26 mouse cellular contexts compared by ENCODE assay signal in genomic region chr11:17166627-17167026, GRCm38 (mm10). TPM values are rescaled to one million over a fixed set of nuclear protein-coding genes. Genes with fewer than 3 reads are reported as not detected.
DNase-seq lines count a peak whose midpoint lies in the region; ATAC-seq and TF ChIP-seq lines count a peak whose summit lies in the region.
"Had no signal": no experiment of that assay in that cellular context is flagged by ENCODE, and none has a peak within 500 bp of the region (broad histone marks: within the 10 kb centered on the region; RNA-seq: fewer than 3 reads in every experiment).

No protein-coding gene starts in this region.

- H3K4me1 ChIP-seq in bone marrow macrophage, adult 2 months (ENCODE audit: control insufficient read depth, insufficient read depth, low read length): peaks cover 51% of the 10 kb centered on the region
- H3K4me1 ChIP-seq in spleen, adult 2 months (ENCODE audit: control insufficient read depth, insufficient read depth, insufficient read length): peaks cover 34% of the 10 kb centered on the region
- H3K4me1 ChIP-seq in cerebellum, adult 2 months (ENCODE audit: control insufficient read depth, insufficient read depth, low read length): peaks cover 13% of the 10 kb centered on the region

- H3K27ac ChIP-seq in bone marrow macrophage, adult 2 months (ENCODE audit: insufficient read depth, low read depth, low read length): 0 out of 2 replicates have a peak overlapping the region, but pooled peaks have one; percentile 4
- peak overlapping the region; percentile 62 for H3K27ac ChIP-seq in spleen, adult 2 months (ENCODE audit: insufficient read depth, low read length)
- H3K27ac ChIP-seq in cerebellum, adult 2 months (ENCODE audit: insufficient read depth, low read length): no peak overlapping the region
- H3K27ac ChIP-seq: embryonic facial prominence, embryonic 13.5 days; forebrain, embryonic 13.5 days; hindbrain, embryonic 15.5 days; limb, embryonic 13.5 days; lung, embryonic 15.5 days; midbrain, embryonic 13.5 days had no signal

- ATAC-seq in megakaryocyte, adult 5-6 weeks (ENCODE audit: poor library complexity, severe bottlenecking): peak; percentile 81
- ATAC-seq: activated CD4-positive, CD25-positive, alpha-beta regulatory T cell, adult 4 months; forebrain, embryonic 13.5 days; inflammation-experienced regulatory T-cells, adult 6 months; midbrain, embryonic 13.5 days had no signal

- no peak for TF ChIP-seq POLR2A in bone marrow macrophage, adult 2 months (IDR thresholded peaks at IDR 0.05; ENCODE audit: borderline replicate concordance, low read depth, low read length)
- no peak for TF ChIP-seq POLR2A in spleen, adult 2 months (IDR thresholded peaks at IDR 0.05; ENCODE audit: low read depth, low read length)
- no peak for TF ChIP-seq POLR2A in cerebellum, adult 2 months (IDR thresholded peaks at IDR 0.05; ENCODE audit: borderline replicate concordance, insufficient read depth, low read length)

- TF ChIP-seq CTCF in bone marrow macrophage, adult 2 months (IDR thresholded peaks at IDR 0.05; ENCODE audit: low read depth, low read length): no peak
- TF ChIP-seq CTCF in spleen, adult 2 months (IDR thresholded peaks at IDR 0.05; ENCODE audit: extremely low read depth, insufficient read depth, insufficient read length, insufficient replicate concordance): no peak
- TF ChIP-seq CTCF in cerebellum, adult 2 months (IDR thresholded peaks at IDR 0.05; ENCODE audit: borderline replicate concordance, insufficient read depth, low read depth, low read length): no peak

- H3K4me3 ChIP-seq in bone marrow macrophage, adult 2 months (ENCODE audit: insufficient read depth, low read length): no peak overlapping the region
- no peak overlapping the region for H3K4me3 ChIP-seq in spleen, adult 2 months (ENCODE audit: extremely low read depth, insufficient read depth, insufficient read length)
- no peak overlapping the region for H3K4me3 ChIP-seq in cerebellum, adult 2 months (replicated peaks; ENCODE audit: insufficient read depth, low read depth, low read length)
- H3K4me3 ChIP-seq: embryonic facial prominence, embryonic 13.5 days; erythroblast, embryonic 14.5 days; forebrain, embryonic 13.5 days; hindbrain, embryonic 15.5 days; limb, embryonic 13.5 days; lung, embryonic 15.5 days; midbrain, embryonic 13.5 days had no signal

- H3K36me3 ChIP-seq in spleen, adult 2 months (ENCODE audit: control insufficient read depth, insufficient read depth, low read length): no peaks in the 10 kb centered on the region
- H3K36me3 ChIP-seq: embryonic facial prominence, embryonic 13.5 days; hindbrain, embryonic 15.5 days; limb, embryonic 13.5 days; lung, embryonic 15.5 days; midbrain, embryonic 13.5 days had no signal

- peak; percentile 85 for DNase-seq in A20 (ENCODE audit: low read depth, low spot score)
- peak; percentile 35 to 47 for DNase-seq in spleen, adult 2 months (ENCODE audit: low read depth in 1 of 2, low spot score in 2 of 2)
- no peak for DNase-seq in right cerebral cortex, adult 2 months (ENCODE audit: low spot score in 2 of 2)
- no peak for DNase-seq in cerebellum, adult 2 months
- no peak for DNase-seq in kidney, postnatal 36 days
- DNase-seq: adrenal gland, adult 2 months; cerebellum, adult 9-10 months; gastrocnemius, postnatal 14 days; heart, adult 18-20 months; heart, postnatal 36 days; kidney, adult 11 months; kidney, postnatal 14 days; retina, postnatal 1 day; thymus, adult 18-20 months; thymus, postnatal 4 days had no signal

- 47% methylated on average over 7 of the region's 7 CpGs for WGBS in spleen, adult 2 months
- WGBS in cerebellum, adult 2 months: 57% methylated on average over 7 of the region's 7 CpGs

- no peaks in the 10 kb centered on the region for H3K27me3 ChIP-seq in spleen, adult 2 months (ENCODE audit: control insufficient read depth, insufficient read depth, low read length)
- no peaks in the 10 kb centered on the region for H3K27me3 ChIP-seq in cerebellum, adult 2 months (ENCODE audit: control insufficient read depth, insufficient read depth, low read length)
- H3K27me3 ChIP-seq: embryonic facial prominence, embryonic 13.5 days; forebrain, embryonic 13.5 days; hindbrain, embryonic 15.5 days; limb, embryonic 13.5 days; lung, embryonic 15.5 days; midbrain, embryonic 13.5 days had no signal

RNA-seq across cellular contexts. Expression of gene Ppp3r1, which starts 7.6 kb away (rescaled TPM):
- 69.7 and 76.6 TPM in 2 replicates for polyA plus RNA-seq in bone marrow macrophage, adult 2 months (2012; ENCODE audit: insufficient read depth, insufficient read length, missing spikeins)
- total RNA-seq in megakaryocyte, adult 5-6 weeks (2015): 66.9 and 72.9 TPM in 2 replicates
- total RNA-seq in megakaryocyte, adult 5-6 weeks (2017): 79.8 and 91.7 TPM in 2 replicates
- 25.6 and 29.7 TPM in 2 replicates for polyA plus RNA-seq in spleen, adult 2 months (2012; rRNA removed)
- polyA plus RNA-seq in cerebellum, adult 2 months (2012; rRNA removed): 236 and 240 TPM in 2 replicates

RNA-seq across cellular contexts. Expression of gene Wdr92, which starts 15.3 kb away (rescaled TPM):
- polyA plus RNA-seq in bone marrow macrophage, adult 2 months (2012; ENCODE audit: insufficient read depth, insufficient read length, missing spikeins): 9.5 and 9.6 TPM in 2 replicates
- total RNA-seq in megakaryocyte, adult 5-6 weeks (2015): 9.2 and 13.9 TPM in 2 replicates
- 13.6 and 16.4 TPM in 2 replicates for total RNA-seq in megakaryocyte, adult 5-6 weeks (2017)
- 3.5 and 4.5 TPM in 2 replicates for polyA plus RNA-seq in spleen, adult 2 months (2012; rRNA removed)
- 8.5 and 9.8 TPM in 2 replicates for polyA plus RNA-seq in cerebellum, adult 2 months (2012; rRNA removed)
- polyA plus RNA-seq: erythroblast, embryonic 14.5 days had no signal

RNA-seq across cellular contexts. Expression of gene Pno1, which starts 44.7 kb away (rescaled TPM):
- 24.0 and 24.5 TPM in 2 replicates for polyA plus RNA-seq in bone marrow macrophage, adult 2 months (2012; ENCODE audit: insufficient read depth, insufficient read length, missing spikeins)
- total RNA-seq in megakaryocyte, adult 5-6 weeks (2015): 27.7 and 32.5 TPM in 2 replicates
- 40.7 and 49.6 TPM in 2 replicates for total RNA-seq in megakaryocyte, adult 5-6 weeks (2017)
- 1.7 and 1.8 TPM in 2 replicates for polyA plus RNA-seq in spleen, adult 2 months (2012; rRNA removed)
- polyA plus RNA-seq in cerebellum, adult 2 months (2012; rRNA removed): 16.9 and 17.6 TPM in 2 replicates

Comparison
In these comparisons a context has a peak if more than half of its experiments do, and no peak if none do; other contexts are left out.
1. DNase-seq: peak in A20 (single experiment) and spleen, adult 2 months (2 of 2); none in right cerebral cortex, adult 2 months (0 of 2), cerebellum, adult 2 months (0 of 2) and kidney, postnatal 36 days (0 of 2).